Mouse (Mus musculus) frontal cortex, adult 2 months (tissue): ENCODE measurements around the gene 6030468B19Rik. TPM values are rescaled to one million over a fixed set of nuclear protein-coding genes. Genes with fewer than 3 reads are reported as not detected.
A peak's percentile ranks its signal among the peaks of the same experiment; 100 is the strongest.
"Not testable (repeated sequence)": the region's sequence is repeated elsewhere in the genome, so short reads cannot be mapped to it uniquely, and the experiment has no call there.

Experiments used
- DNase-seq, 2 experiments: peaks; one replicate each; pipeline ENCODE4 v3.0.0; 2022; ENCODE audit warnings: low spot score in 1 of 2; ENCODE audit errors: extremely low spot score in 1 of 2
- polyA plus RNA-seq: library from polyadenylated mRNA; depleted of rRNA; stranded (reverse); fragments of >200 nt; gene quantifications from 2 replicates; pipeline ENCODE4 v1.2.3, GENCODE M21; 2012

The 6030468B19Rik gene
- polyA plus RNA-seq, 1 experiment: 0.32 TPM

GRCm38 (mm10) chr11:117826164-117826563 lies 28.7 kb downstream of the 6030468B19Rik start:
- no peak for DNase-seq

DNA sequence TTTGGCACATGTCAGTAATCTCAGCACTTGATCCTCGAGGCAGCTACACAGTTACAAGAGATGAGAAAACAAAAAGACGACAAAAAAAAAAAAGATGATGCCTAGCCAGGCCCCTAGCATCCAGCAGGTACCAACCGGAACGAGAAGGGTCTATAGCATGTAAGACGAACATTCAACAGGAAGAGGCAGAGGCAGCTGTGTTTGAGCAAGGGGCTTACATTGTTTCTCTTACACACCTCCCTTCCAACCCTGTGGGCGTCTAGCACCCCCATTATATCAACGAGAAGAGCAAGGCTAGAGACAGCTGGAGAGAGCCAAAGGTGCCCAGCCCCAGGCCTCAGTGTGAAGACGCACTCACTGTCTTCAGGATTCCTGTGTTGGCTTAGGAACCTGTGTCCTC lies 29.5 kb downstream of the 6030468B19Rik start:
- no peak for DNase-seq

GRCm38 (mm10) chr11:117827386-117827785 lies 29.9 kb downstream of the 6030468B19Rik start:
- DNase-seq: no peak

DNA sequence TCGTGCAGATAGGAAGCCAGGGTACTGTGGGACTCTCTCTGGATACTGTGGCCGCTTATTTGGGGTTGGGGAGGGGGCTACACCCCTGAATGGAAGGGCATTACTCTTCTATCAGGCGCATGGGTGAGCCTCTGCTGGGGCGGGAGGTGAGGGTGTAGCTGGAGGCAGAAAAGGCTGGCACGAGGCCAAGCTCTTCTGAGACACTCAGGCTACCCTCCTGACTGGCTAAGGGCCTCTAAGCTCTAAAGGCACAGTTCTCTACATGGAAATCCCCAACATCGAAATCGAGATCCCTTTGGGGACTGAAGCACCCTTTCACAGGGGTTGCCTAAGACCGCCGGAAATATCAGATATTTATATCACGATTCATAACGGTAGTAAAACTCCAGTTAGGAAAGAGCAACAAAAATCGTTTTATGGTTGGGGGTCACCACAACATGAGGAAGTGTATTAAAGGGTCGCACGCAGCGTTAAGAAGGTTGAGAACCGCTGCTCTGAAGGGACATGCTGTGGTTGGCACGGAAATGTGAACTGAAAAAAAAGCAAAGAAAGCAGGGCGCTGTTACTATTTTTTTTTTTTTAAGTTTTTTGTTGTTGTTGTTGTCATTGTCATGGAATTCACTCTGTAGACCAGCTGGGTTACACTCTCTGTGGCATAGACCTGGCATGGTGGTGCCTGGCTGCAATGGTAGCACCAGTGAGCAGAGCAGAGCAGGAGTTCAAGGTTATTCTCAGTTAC lies 30.9 kb downstream of the 6030468B19Rik start:
- DNase-seq: no peak

DNA sequence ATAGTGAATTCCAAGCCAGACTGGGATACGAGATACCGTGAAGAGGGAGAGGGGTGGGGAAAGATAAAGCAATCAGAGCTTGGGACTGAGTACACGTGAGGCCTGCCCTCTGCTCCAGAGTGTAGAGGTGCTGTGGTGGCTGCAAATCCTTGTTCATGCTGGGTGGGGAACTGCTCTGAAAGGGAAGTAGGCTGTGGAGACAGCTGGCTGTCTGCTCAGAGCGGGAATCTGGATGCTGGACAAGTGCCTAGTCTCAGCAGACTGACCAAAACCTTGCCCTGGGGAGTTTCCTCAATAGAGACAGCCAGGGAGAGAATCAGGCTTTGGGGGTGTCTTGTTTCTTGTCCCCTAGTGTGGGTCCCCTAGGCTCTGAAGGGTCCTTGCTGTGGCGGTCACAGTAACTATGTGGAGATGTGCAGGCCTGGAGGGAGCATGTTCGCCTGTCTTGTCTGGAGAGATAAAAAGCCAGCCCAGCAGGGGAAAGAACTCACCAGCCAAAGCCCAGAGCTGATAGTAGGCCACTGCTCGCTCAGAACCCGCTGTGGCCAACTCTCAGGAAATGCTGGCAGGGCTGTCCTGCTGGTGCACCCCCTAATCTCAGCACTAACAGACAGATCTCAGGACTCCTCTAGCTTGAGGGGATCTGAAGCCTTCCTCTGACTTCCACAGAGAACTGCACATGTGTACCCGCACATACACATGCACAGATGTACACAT lies 31.6 kb downstream of the 6030468B19Rik start:
- DNase-seq: no peak

DNA sequence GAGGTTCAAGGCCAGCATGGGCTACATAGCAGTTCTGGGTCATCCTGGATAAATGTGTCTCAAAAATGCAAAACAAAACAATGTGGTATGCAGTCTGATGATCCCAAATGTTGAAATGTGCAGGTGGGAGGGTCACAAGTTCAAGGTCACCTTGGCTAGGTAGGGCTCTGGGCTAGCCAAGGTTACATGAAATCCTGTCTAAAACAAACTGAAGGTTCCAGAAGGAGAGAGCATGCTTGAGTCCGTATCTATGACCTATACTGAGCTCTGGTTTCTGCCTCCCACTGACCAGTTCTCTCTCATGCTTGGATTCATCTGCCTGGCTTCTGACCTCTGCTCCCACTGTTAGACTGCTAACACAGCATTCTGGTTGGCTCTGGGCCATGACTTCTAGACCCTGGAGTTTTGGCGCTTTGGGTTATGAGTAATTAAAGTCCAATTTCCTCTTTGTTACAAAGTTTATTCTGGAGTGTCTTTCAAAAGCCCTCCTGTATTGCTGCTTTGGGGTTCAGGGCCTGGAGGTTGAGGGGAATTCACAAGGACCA lies 32.3 kb downstream of the 6030468B19Rik start:
- no peak for DNase-seq

GRCm38 (mm10) chr11:117830401-117830800 lies 32.9 kb downstream of the 6030468B19Rik start:
- no peak for DNase-seq

GRCm38 (mm10) chr11:117832086-117832969 lies 34.9 kb downstream of the 6030468B19Rik start:
- DNase-seq: peak in 1 of 2 experiments; percentile 82

GRCm38 (mm10) chr11:117833509-117833908 lies 36.0 kb downstream of the 6030468B19Rik start:
- not testable (repeated sequence) for DNase-seq

DNA sequence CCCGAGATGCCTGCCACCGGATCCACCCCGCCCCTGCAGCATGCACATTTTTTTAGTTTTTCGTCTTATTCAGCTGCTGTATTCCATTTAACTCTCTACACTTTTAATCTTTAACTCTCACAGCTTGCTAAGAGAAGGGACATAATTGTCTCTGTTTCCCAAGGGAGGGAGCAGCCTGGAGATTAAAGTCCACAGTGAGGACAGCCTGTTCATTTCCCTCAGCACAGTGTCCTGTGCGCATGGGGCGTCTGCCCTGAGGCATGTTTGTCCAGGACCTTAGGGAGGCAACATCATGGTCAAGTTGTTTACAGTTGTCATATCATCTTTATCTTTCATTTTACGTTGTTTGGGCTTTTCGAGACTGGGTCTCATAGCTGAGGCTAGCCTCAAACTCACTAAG lies 36.6 kb downstream of the 6030468B19Rik start:
- DNase-seq: no peak

DNA sequence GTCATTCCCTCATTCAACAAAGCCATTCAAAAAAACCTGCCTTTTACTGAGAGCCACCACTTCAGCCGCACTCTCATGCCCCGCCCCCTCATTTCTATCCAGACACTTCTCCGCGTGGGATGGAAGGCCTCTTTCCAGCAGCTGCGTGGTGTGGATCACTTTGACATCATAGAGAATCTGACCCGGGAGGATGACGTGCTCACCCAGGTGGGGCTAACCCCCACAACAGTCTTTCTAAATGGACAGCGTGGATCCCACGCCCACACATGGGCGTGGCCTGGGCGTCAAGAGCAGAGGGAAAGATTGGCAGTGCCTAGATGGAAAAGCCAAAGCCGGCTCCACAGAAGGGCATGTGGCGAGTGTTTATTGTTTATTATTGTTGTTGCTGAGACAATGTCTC lies 38.8 kb downstream of the 6030468B19Rik start:
- DNase-seq: peak; percentile 37 to 73

GRCm38 (mm10) chr11:117838572-117838971 lies 41.1 kb downstream of the 6030468B19Rik start:
- no peak for DNase-seq

DNA sequence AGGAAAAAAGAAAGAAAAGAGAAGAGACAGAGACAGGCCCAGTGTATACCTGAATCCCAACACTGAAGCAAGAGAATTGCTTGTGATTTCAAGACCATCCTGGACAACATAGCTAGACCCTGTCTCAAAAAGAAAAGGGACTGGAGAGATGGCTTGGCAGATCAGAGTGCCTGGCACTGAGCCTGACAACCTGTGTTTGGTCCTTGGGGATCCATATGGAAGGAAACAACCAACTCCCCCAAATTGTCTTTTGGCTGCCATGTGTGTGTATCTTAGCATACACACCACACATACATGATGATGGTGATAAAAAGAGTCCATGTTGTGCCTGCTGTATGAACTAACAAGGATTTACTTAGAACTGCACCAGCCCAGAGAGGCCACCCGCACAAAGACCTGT lies 41.6 kb downstream of the 6030468B19Rik start:
- DNase-seq: no peak

DNA sequence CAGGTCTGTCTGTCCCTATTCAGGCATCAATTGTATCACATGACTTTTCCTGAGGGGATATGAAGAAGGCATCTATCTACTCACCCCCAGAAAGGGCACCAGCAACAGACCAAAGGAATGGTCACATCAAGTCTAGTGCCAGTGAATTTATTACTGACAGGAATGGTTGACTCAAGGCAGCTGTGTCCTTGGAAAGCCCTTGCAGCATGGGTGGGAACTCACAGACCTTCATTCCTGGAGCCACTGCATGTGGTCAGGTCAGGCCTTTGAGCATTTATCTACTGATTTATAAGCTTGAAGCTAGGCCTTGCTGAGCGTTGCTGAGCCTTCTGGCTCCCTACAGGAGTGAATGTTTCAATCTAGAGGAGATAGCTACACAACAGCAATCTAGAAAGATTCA lies 43.5 kb downstream of the 6030468B19Rik start:
- no peak for DNase-seq

DNA sequence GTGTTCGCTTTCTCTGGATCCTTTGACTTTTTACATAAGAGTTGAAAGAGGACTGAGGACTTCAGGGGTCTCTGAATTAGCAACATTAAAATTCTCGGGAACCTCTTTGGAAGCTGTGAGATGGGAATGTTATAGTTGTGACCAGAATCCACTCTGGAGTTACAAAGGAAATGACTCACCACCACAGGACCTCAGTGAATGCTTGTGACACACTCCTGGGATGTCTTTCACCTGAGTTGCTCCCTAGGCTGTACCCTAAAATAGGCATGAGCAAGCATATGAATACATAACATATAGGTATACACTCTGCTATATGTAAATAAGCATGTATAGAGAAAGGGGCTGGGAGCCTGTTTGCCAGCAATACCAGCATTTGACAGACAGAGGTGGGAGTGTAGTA lies 46.0 kb downstream of the 6030468B19Rik start:
- no peak for DNase-seq

- DNase-seq: no peak
Measured at GRCm38 (mm10) chr11:117844997-117845396, 47.5 kb downstream of the 6030468B19Rik start.

DNA sequence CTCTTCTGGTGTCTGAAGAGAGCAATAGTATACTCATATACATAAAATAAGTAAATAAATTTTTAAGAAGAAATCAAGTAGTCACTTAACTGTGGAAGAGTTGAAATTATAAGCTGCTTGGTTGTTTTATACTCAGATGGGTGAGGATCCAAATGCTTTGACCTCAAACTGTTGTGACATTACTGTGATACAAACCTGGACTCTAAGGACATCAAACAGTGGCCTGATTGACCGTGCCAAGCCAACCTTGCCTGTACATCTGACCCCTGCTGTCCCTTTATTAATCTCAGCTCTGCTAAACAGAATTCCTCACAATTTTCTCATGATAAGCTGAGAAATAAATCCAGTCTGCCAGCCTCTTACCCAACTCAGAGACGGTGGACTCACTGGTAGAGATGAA lies 48.2 kb downstream of the 6030468B19Rik start:
- no peak for DNase-seq

DNA sequence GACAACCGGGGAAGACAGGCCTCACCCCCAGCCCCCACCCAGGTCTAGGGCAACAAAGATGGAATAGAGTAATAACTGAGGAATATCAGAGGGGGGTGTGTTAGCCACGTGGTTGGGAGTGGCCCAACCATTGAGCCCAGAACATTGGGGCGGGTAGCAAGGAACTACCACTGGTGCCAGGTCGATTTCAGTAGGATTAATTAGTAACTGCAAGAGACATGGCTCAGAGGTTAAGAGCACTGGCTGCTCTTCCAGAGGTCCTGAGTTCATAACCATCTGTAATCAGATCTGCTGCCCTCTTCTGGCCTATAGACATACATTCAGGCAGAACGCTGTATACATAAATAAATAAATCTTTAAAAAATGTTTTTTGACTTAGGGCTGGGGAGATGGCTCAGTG lies 49.2 kb downstream of the 6030468B19Rik start:
- no peak for DNase-seq

GRCm38 (mm10) chr11:117847593-117848215 lies 50.2 kb downstream of the 6030468B19Rik start:
- DNase-seq: no peak

- no peak for DNase-seq
Measured at GRCm38 (mm10) chr11:117848271-117848984, 51.0 kb downstream of the 6030468B19Rik start.
